Mouse (Mus musculus): ENCODE data around the gene Hoxb4. TPM values are rescaled to one million over a fixed set of nuclear protein-coding genes. Genes with fewer than 3 reads are reported as not detected.
A peak's percentile ranks its signal among the peaks of the same experiment; 100 is the strongest.

The Hoxb4 gene
- polyA plus RNA-seq, 1 experiment from 2014 or later = 3.3 TPM

DNA sequence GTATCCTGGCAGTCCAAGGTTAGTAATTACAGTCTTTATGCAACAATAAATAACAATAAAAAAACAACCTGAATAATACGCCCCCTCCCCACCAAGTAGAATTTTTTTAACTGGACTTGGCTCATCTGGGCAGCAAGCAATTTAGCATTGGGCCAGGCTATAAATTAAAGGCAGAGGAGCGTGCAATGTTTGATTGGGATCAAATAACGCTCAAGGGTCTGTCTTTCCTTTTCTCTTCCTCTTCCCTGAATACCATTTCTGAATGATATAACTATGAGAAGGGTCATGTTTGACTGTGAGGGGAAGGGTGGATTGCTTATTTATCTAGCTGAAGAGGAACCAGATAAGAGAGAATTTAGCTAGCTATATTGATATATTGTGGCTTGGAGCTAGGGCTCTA lies 30.9 kb downstream of the Hoxb4 start:
- Histone ChIP-seq H3K9me3 (ENCODE audit: control insufficient read depth, low read length) (no peaks in the 10 kb centered on the region), H3K27ac (ENCODE audit: low read depth, low read length) (peak overlapping the region; percentile 97), H3K9ac (ENCODE audit: low read depth, low read length) (peak overlapping the region; percentile 20; the same call in 1 of the 2 replicates), H3K4me3 (ENCODE audit: low read length) (no peak overlapping the region), H3K27me3 (replicated peaks; ENCODE audit: control insufficient read depth, insufficient read depth, low read length) (peaks cover 31% of the 10 kb centered on the region), H3K4me1 (ENCODE audit: control insufficient read depth, insufficient read depth, low read depth, low read length) (peaks cover 38% of the 10 kb centered on the region), H3K4me2 (ENCODE audit: low read length) (peak overlapping the region; percentile 46), H3K36me3 (ENCODE audit: control insufficient read depth, insufficient read depth, low read length) (no peaks in the 10 kb centered on the region)
- ATAC-seq = no peak
- WGBS = 20% methylated on average over 3 of the region's 3 CpGs

- 6% methylated on average over 14 of the region's 14 CpGs for WGBS
- peak overlapping the region; percentile 11 for H3K9ac ChIP-seq (ENCODE audit: low read depth, low read length)
- H3K27ac ChIP-seq (ENCODE audit: low read depth, low read length) = peak overlapping the region; percentile 97
- H3K27me3 ChIP-seq (replicated peaks; ENCODE audit: control insufficient read depth, insufficient read depth, low read length) = peaks cover 25% of the 10 kb centered on the region
- no peaks in the 10 kb centered on the region for H3K9me3 ChIP-seq (ENCODE audit: control insufficient read depth, low read length)
- H3K36me3 ChIP-seq (ENCODE audit: control insufficient read depth, insufficient read depth, low read length) = no peaks in the 10 kb centered on the region
- H3K4me1 ChIP-seq (ENCODE audit: control insufficient read depth, insufficient read depth, low read depth, low read length) = peaks cover 35% of the 10 kb centered on the region
- H3K4me2 ChIP-seq (ENCODE audit: low read length) = peak overlapping the region; percentile 46
- peak overlapping the region; percentile 11 for H3K4me3 ChIP-seq (ENCODE audit: low read length)
- ATAC-seq = no peak
Observed at GRCm38 (mm10) chr11:96349491-96350340, 31.6 kb downstream of the Hoxb4 start.

GRCm38 (mm10) chr11:96350341-96350624 lies 32.2 kb downstream of the Hoxb4 start, which contains the start of gene Hoxb2:
Gene Hoxb2 (plus strand): TSS chr11:96350525.
- peak within 1 kb of the TSS; percentile 61 for H3K4me2 ChIP-seq (ENCODE audit: low read length)
- peaks cover 32% of the 10 kb centered on the region for H3K4me1 ChIP-seq (ENCODE audit: control insufficient read depth, insufficient read depth, low read depth, low read length)
- peaks cover 21% of the 10 kb centered on the region for H3K27me3 ChIP-seq (replicated peaks; ENCODE audit: control insufficient read depth, insufficient read depth, low read length)
- H3K9me3 ChIP-seq (ENCODE audit: control insufficient read depth, low read length) = no peaks in the 10 kb centered on the region
- H3K9ac ChIP-seq (ENCODE audit: low read depth, low read length) = peak within 1 kb of the TSS; percentile 24
- H3K36me3 ChIP-seq (ENCODE audit: control insufficient read depth, insufficient read depth, low read length) = no peaks in the 10 kb centered on the region
- H3K4me3 ChIP-seq (ENCODE audit: low read length) = peak within 1 kb of the TSS; percentile 57
- 6% methylated on average over 2 of the region's 2 CpGs for WGBS
- ATAC-seq = no peak
- H3K27ac ChIP-seq (ENCODE audit: low read depth, low read length) = peak within 1 kb of the TSS; percentile 97

DNA sequence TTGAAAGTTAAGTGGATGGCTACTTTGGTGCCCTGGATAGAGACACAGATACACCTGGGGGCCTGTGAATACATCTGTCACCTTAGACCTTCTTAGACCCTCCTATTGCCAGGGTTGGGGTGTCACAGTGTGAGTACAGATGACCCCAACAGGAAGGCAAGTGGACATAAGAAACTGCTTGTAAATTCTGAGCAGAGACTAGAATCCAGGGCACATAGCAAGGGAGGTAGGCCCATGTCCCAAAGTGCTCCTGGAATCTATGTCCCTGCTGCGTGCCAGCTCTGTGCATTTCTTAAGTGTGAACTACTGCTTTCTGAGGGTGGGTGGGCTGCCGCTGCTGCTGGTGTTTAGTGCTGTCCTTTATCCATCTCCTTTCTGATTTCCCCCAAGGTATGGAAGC lies 32.7 kb downstream of the Hoxb4 start:
- Histone ChIP-seq H3K4me3 (ENCODE audit: low read length) (no peak overlapping the region), H3K27ac (ENCODE audit: low read depth, low read length) (peak overlapping the region; percentile 97), H3K9ac (ENCODE audit: low read depth, low read length) (peak overlapping the region; percentile 24; the same call in 1 of the 2 replicates), H3K4me1 (ENCODE audit: control insufficient read depth, insufficient read depth, low read depth, low read length) (peaks cover 28% of the 10 kb centered on the region), H3K9me3 (ENCODE audit: control insufficient read depth, low read length) (no peaks in the 10 kb centered on the region), H3K27me3 (replicated peaks; ENCODE audit: control insufficient read depth, insufficient read depth, low read length) (peaks cover 19% of the 10 kb centered on the region), H3K4me2 (ENCODE audit: low read length) (peak overlapping the region; percentile 61), H3K36me3 (ENCODE audit: control insufficient read depth, insufficient read depth, low read length) (no peaks in the 10 kb centered on the region)
- no peak for ATAC-seq
- WGBS = 16% methylated on average over 2 of the region's 2 CpGs

DNA sequence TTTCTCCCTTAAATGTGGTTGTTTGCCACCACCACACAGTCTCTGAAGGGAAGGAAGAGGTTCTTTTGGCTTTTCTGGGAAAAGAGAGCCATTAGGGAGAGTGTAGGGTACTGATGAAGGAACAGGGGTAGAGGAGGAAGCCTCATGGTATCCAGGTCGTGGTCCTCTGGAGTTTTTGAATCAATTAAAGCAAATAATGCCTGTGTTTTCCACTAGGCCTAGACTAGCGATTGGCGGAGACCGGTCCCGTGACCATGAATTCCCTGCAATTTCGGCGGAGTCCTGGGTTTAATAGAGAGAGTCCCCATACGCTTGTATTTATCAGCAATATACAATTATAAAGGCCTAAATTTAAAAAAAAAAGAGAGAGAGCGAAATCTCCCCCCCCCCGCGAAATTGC lies 33.2 kb downstream of the Hoxb4 start:
- H3K4me3 ChIP-seq (ENCODE audit: low read length) = peak overlapping the region; percentile 57
- H3K4me1 ChIP-seq (ENCODE audit: control insufficient read depth, insufficient read depth, low read depth, low read length) = peaks cover 28% of the 10 kb centered on the region
- H3K27ac ChIP-seq (ENCODE audit: low read depth, low read length) = peak overlapping the region; percentile 97
- no peaks in the 10 kb centered on the region for H3K36me3 ChIP-seq (ENCODE audit: control insufficient read depth, insufficient read depth, low read length)
- peak; percentile 51; the same call in 1 of the 2 replicates for ATAC-seq
- peak overlapping the region; percentile 61 for H3K4me2 ChIP-seq (ENCODE audit: low read length)
- no peaks in the 10 kb centered on the region for H3K9me3 ChIP-seq (ENCODE audit: control insufficient read depth, low read length)
- WGBS = 1% methylated on average over 11 of the region's 11 CpGs
- H3K27me3 ChIP-seq (replicated peaks; ENCODE audit: control insufficient read depth, insufficient read depth, low read length) = peaks cover 19% of the 10 kb centered on the region
- H3K9ac ChIP-seq (ENCODE audit: low read depth, low read length) = peak overlapping the region; percentile 81

DNA sequence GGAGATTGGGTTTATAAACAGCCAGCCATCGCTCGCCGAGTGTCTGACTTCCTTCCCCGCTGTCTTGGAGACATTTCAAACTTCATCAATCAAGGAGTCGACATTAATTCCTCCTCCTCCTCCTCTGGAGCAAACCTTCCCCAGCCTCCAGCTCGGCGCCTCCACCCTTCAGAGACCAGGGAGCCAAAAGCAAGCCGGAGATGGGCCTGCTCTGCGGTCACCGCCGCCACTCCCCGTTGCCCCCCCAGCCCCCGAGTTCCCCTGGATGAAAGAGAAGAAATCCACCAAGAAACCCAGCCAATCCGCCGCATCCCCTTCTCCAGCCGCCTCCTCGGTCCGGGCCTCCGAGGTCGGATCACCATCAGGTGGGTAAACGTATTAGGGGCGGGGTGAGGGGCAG lies 33.8 kb downstream of the Hoxb4 start:
- H3K4me2 ChIP-seq (ENCODE audit: low read length) = peak overlapping the region; percentile 61
- H3K9ac ChIP-seq (ENCODE audit: low read depth, low read length) = peak overlapping the region; percentile 81
- H3K27ac ChIP-seq (ENCODE audit: low read depth, low read length) = peak overlapping the region; percentile 97
- H3K36me3 ChIP-seq (ENCODE audit: control insufficient read depth, insufficient read depth, low read length) = no peaks in the 10 kb centered on the region
- ATAC-seq = peak; percentile 65
- peaks cover 25% of the 10 kb centered on the region for H3K4me1 ChIP-seq (ENCODE audit: control insufficient read depth, insufficient read depth, low read depth, low read length)
- H3K9me3 ChIP-seq (ENCODE audit: control insufficient read depth, low read length) = no peaks in the 10 kb centered on the region
- WGBS = 2% methylated on average over 22 of the region's 22 CpGs
- peaks cover 15% of the 10 kb centered on the region for H3K27me3 ChIP-seq (replicated peaks; ENCODE audit: control insufficient read depth, insufficient read depth, low read length)
- peak overlapping the region; percentile 57 for H3K4me3 ChIP-seq (ENCODE audit: low read length)

DNA sequence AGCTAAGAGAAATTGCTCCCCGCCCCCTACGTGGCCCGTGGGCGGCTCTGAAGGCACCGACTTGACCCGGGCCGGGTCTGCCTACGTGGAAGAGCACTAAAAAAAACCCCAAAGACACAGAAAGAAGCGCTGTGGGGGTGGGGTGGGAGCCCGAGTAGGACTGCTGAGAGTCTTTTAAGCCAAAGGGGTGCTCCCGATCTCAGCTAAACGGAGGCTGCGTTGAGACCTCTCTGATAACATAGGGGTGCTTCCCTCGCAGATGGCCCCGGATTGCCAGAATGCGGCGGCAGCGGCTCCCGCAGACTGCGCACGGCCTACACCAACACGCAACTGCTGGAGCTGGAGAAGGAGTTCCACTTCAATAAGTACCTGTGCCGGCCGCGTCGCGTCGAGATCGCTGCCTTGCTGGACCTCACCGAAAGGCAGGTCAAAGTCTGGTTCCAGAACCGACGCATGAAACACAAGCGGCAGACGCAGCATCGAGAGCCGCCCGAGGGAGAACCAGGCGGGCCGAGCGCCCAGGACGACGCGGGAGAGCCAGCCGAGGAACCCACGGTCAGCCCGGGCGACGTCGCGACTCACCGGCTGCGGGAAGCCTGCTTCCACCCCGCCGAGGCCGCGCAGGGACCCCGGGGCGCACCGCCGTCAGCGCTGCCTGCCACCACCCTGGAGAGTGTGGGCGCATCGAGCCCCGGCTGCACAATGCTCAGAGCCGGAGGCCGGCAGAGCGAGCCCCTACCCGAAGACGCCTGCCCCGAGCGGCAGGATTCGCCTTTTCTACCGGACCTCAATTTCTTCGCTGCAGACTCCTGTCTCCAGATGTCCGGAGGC lies 34.8 kb downstream of the Hoxb4 start:
- peak overlapping the region; percentile 57 for H3K4me3 ChIP-seq (ENCODE audit: low read length)
- under 1% methylated on average over 60 of the region's 75 CpGs for WGBS
- no peak for ATAC-seq
- no peaks in the 10 kb centered on the region for H3K9me3 ChIP-seq (ENCODE audit: control insufficient read depth, low read length)
- H3K27me3 ChIP-seq (replicated peaks; ENCODE audit: control insufficient read depth, insufficient read depth, low read length) = peaks cover 17% of the 10 kb centered on the region
- H3K4me2 ChIP-seq (ENCODE audit: low read length) = peak overlapping the region; percentile 61
- peaks cover 21% of the 10 kb centered on the region for H3K4me1 ChIP-seq (ENCODE audit: control insufficient read depth, insufficient read depth, low read depth, low read length)
- peak overlapping the region; percentile 81 for H3K9ac ChIP-seq (ENCODE audit: low read depth, low read length)
- H3K36me3 ChIP-seq (ENCODE audit: control insufficient read depth, insufficient read depth, low read length) = no peaks in the 10 kb centered on the region
- H3K27ac ChIP-seq (ENCODE audit: low read depth, low read length) = peak overlapping the region; percentile 97

DNA sequence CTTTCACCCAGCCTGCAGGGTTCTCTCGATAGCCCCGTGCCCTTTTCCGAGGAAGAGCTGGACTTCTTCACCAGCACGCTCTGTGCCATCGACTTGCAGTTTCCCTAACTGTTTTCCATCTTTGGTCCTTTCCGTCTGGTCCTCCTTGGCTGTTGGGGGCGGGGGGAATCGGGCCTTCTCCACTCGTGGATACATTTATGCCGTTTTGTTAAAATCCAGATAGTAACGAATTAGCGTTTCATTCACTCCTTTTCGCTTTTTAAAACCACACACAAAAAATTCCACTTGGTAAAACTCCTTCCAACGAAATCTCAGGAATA lies 35.4 kb downstream of the Hoxb4 start:
- Histone ChIP-seq H3K4me1 (ENCODE audit: control insufficient read depth, insufficient read depth, low read depth, low read length) (peaks cover 21% of the 10 kb centered on the region), H3K9ac (ENCODE audit: low read depth, low read length) (peak overlapping the region; percentile 81), H3K4me2 (ENCODE audit: low read length) (peak overlapping the region; percentile 61), H3K9me3 (ENCODE audit: control insufficient read depth, low read length) (no peaks in the 10 kb centered on the region), H3K27me3 (replicated peaks; ENCODE audit: control insufficient read depth, insufficient read depth, low read length) (peaks cover 17% of the 10 kb centered on the region), H3K4me3 (ENCODE audit: low read length) (peak overlapping the region; percentile 57), H3K27ac (ENCODE audit: low read depth, low read length) (peak overlapping the region; percentile 97), H3K36me3 (ENCODE audit: control insufficient read depth, insufficient read depth, low read length) (no peaks in the 10 kb centered on the region)
- WGBS = 1% methylated on average over 14 of the region's 14 CpGs
- ATAC-seq = no peak

- Histone ChIP-seq H3K36me3 (ENCODE audit: control insufficient read depth, insufficient read depth, low read length) (no peaks in the 10 kb centered on the region), H3K9ac (ENCODE audit: low read depth, low read length) (peak overlapping the region; percentile 62), H3K4me1 (ENCODE audit: control insufficient read depth, insufficient read depth, low read depth, low read length) (peaks cover 19% of the 10 kb centered on the region), H3K27me3 (replicated peaks; ENCODE audit: control insufficient read depth, insufficient read depth, low read length) (peaks cover 17% of the 10 kb centered on the region), H3K4me2 (ENCODE audit: low read length) (peak overlapping the region; percentile 61), H3K4me3 (ENCODE audit: low read length) (peak overlapping the region; percentile 57), H3K27ac (ENCODE audit: low read depth, low read length) (peak overlapping the region; percentile 88), H3K9me3 (ENCODE audit: control insufficient read depth, low read length) (no peaks in the 10 kb centered on the region)
- 1% methylated on average over 8 of the region's 8 CpGs for WGBS
- no peak for ATAC-seq
Observed at GRCm38 (mm10) chr11:96353939-96354338, 35.9 kb downstream of the Hoxb4 start.
